Mouse (Mus musculus) cortical plate, adult 2 months (tissue): Measurements from ENCODE around the gene Zfp169.

ENCODE experiments used
- CTCF ChIP-seq: fragments of 200-500 bp; IDR thresholded peaks from 2 replicates; pipeline ENCODE4 v1.5.1; 2011; ENCODE audit warnings: mild to moderate bottlenecking, control low read depth, low read length; ENCODE audit not compliant: insufficient read depth; ENCODE audit errors: extremely low read depth
- POLR2A ChIP-seq: fragments of 200-500 bp; IDR thresholded peaks from 2 replicates; pipeline ENCODE4 v1.6.1; 2011; ENCODE audit warnings: mild to moderate bottlenecking, low read length, control low read depth; ENCODE audit not compliant: insufficient read depth; ENCODE audit errors: extremely low read depth

DNA sequence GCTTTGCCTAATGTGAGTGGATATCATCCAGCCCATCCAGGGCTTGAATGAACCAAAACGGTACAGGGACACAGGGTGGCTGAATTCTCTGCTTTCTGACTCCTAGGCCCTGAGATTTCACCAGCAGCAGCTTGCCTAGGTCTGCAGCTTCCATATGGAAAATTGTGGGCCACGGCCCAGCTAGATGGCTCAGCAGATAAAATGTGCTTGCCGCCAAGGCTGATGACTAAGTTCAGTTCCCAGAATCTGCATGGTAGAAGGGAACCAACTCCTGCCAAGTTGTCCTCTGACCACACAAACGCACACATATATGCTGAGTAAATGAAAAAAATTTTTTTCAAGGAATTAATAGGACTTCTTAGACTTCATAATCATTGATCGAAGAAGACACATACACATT is 35.0 kb upstream of the Zfp169 start:
- TF ChIP-seq POLR2A = no peak
- no peak for TF ChIP-seq CTCF
